Mouse (Mus musculus) heart, adult 2 months (tissue): ENCODE measurements around the gene Tlr5. TPM values are rescaled to one million over a fixed set of nuclear protein-coding genes. Genes with fewer than 3 reads are reported as not detected.

Experiments
- DNase-seq, 2 experiments: peaks; one replicate each; pipeline ENCODE4 v3.0.0; 2021
- H3K27ac ChIP-seq: fragments of 200-600 bp; 2 replicates; pipeline ENCODE4 v1.8.1; 2022
- H3K27me3 ChIP-seq: fragments of 200-500 bp; 2 replicates; pipeline ENCODE4 v1.6.1; 2012; ENCODE audit warnings: mild to moderate bottlenecking, low read length, inconsistent platforms, mixed read lengths; ENCODE audit not compliant: control insufficient read depth, insufficient read depth
- H3K36me3 ChIP-seq: fragments of 200-500 bp; 2 replicates; pipeline ENCODE4 v1.6.1; 2012; ENCODE audit warnings: low read length, inconsistent platforms; ENCODE audit not compliant: control insufficient read depth, insufficient read depth
- H3K4me1 ChIP-seq: fragments of 200-500 bp; 2 replicates; pipeline ENCODE4 v1.6.1; 2011; ENCODE audit warnings: low read length; ENCODE audit not compliant: control insufficient read depth, insufficient read depth
- H3K4me3 ChIP-seq: fragments of 200-600 bp; 2 replicates; pipeline ENCODE4 v1.8.1; 2022
- H3K79me2 ChIP-seq: fragments of 200-500 bp; replicated peaks from 2 replicates; pipeline ENCODE4 v1.6.1; 2012; ENCODE audit warnings: mild to moderate bottlenecking, inconsistent platforms, low read length, moderate library complexity, mixed read lengths; ENCODE audit not compliant: control insufficient read depth, insufficient read depth
- H3K9ac ChIP-seq: fragments of 200-500 bp; 2 replicates; pipeline ENCODE4 v1.6.1; 2012; ENCODE audit warnings: low read depth, mild to moderate bottlenecking, control low read depth, inconsistent platforms, low read length, mixed read lengths
- CTCF ChIP-seq: fragments of 200-600 bp; IDR thresholded peaks from 2 replicates; pipeline ENCODE4 v1.8.1; 2022; ENCODE audit warnings: antibody characterized with exemption, mild to moderate bottlenecking, moderate library complexity
- EP300 ChIP-seq: fragments of 200-500 bp; IDR thresholded peaks from 2 replicates; pipeline ENCODE4 v1.6.1; 2011; ENCODE audit warnings: low read depth, low read length, control low read depth; ENCODE audit not compliant: insufficient read depth
- POLR2A ChIP-seq: fragments of 200-500 bp; IDR thresholded peaks from 2 replicates; pipeline ENCODE4 v1.6.1; 2011; ENCODE audit warnings: mild to moderate bottlenecking, low read depth, low read length, control low read depth; ENCODE audit not compliant: insufficient read depth
- WGBS: fragments of 180-500 bp; shearing (Covaris S2); methylation state at CpG from one replicate; pipeline ENCODE4 v1.1.7; 2018; 5-methylcytosine and 5-hydroxymethylcytosine counted together
- intact Hi-C: fragments of 180-260 bp; cut with DNase I; formaldehyde crosslinking; loops from one replicate; pipeline ENCODE4 v1.15.1; 2025
- polyA plus RNA-seq: library from polyadenylated mRNA; depleted of rRNA; stranded (reverse); fragments of >200 nt; gene quantifications from 2 replicates; pipeline ENCODE4 v1.2.3, GENCODE M21; 2012
- total RNA-seq, 2 experiments: library from RNA; stranded (reverse); gene quantifications; 2 replicates each; pipeline ENCODE4 v1.2.3; 2021

Tlr5 gene
- total and polyA plus RNA-seq, 3 experiments: 1.1 to 1.7 (median 1.2) TPM

DNA sequence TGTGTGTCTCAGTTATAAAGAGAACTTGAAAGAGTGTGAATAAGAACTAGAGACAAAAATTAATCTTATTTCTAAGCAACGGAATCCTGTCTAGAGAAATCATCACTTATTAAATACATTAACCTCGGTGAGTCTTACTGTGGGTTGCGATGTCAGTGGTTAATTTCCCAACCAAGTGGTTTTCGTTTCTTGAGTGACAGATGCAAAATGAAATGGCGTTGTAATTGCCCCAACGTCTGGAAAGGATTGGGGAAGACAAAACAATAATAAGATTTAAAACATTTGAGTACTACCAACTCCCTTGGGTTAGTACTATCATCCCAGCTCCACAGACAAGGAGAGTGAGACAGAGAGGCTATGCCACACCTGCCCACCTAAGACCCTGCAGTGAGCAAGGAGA is 9.0 kb upstream of the Tlr5 start:
- H3K27me3 ChIP-seq: no peaks in the 10 kb centered on the region
- no peaks in the 10 kb centered on the region for H3K4me1 ChIP-seq
- H3K27ac ChIP-seq: no peak overlapping the region
- H3K36me3 ChIP-seq: no peaks in the 10 kb centered on the region
- intact Hi-C loops: no loop called here
- no peak overlapping the region for H3K9ac ChIP-seq
- WGBS: 84% methylated on average over 6 of the region's 6 CpGs
- no peak for TF ChIP-seq CTCF
- no peak for TF ChIP-seq POLR2A
- TF ChIP-seq EP300: no peak
- no peak for DNase-seq
- H3K79me2 ChIP-seq: no peaks in the 10 kb centered on the region
- no peak overlapping the region for H3K4me3 ChIP-seq

DNA sequence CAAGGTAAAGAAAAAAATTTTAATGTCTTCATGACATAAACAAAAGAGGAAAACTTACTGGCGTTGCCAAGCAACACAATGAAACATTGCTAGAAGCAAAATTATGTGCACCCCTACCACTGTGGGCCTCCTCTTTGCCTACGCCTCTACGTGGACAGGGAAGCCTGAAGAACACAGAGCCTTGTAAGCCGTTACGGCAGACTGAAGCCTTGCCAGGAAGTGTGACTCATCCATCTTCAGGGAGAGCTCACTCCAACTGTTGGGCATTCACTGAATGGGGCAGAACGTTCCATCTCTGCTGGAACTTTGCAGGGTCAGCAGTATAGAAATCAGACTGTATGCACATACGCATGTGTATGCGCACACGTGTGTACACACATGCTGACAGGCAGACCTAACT is 3.3 kb upstream of the Tlr5 start:
- Histone ChIP-seq H3K36me3 (no peaks in the 10 kb centered on the region), H3K27me3 (0 out of 2 replicates have a peak, but pooled peaks cover 1% of the 10 kb centered on the region), H3K27ac (no peak overlapping the region), H3K9ac (no peak overlapping the region), H3K79me2 (no peaks in the 10 kb centered on the region), H3K4me3 (no peak overlapping the region), H3K4me1 (peaks cover 8% of the 10 kb centered on the region)
- intact Hi-C loops: no loop called here
- TF ChIP-seq CTCF (no peak), POLR2A (no peak), EP300 (no peak)
- peak; percentile 44 to 68 for DNase-seq
- WGBS: 41% methylated on average over 9 of the region's 9 CpGs

DNA sequence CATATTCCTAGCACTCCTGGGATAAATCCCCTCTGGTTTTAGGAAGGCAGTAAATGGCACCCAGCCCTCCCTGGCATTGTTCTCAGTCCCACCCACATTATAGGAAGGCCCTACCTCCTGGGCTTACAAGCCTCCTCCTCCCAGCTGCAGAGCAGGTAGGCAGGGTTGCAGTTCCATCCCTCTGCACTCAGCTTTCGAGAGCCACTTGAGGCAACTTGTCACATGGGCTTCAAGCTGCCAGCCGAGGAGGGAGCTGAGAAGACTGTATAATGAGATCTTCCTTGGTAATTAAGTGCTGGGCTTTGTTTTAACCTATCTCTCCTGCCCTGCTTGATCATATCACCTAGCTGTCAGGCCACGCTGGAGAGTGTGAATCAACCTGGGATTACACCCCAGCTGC is 1.4 kb upstream of the Tlr5 start:
- DNase-seq: no peak
- intact Hi-C loops: no loop called here
- Histone ChIP-seq H3K9ac (no peak overlapping the region), H3K4me3 (no peak overlapping the region), H3K27me3 (0 out of 2 replicates have a peak, but pooled peaks cover 1% of the 10 kb centered on the region), H3K36me3 (no peaks in the 10 kb centered on the region), H3K79me2 (no peaks in the 10 kb centered on the region), H3K4me1 (peaks cover 8% of the 10 kb centered on the region), H3K27ac (no peak overlapping the region)
- WGBS: 61% methylated on average over 3 of the region's 3 CpGs
- TF ChIP-seq POLR2A: no peak
- TF ChIP-seq CTCF: no peak
- TF ChIP-seq EP300: no peak

DNA sequence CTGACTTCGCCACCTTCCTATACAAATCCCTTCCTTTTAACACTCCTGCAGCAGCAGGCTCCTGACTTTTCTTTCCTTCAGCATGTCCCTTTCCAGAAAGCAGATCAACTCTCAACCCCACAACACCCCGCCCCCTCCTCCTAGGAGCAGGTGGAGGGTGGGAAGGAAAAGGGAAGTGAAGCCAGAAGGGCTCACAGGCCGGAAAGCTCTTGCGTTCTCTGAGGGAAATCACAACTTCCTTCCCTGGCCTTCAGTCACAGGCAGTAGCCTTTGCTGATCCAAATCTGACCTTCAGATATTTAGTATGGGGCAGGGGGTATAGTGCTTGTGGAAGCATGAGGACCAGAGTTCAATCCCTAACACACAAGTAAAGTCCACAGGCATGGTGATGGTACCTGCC is 921 bp upstream of the Tlr5 start:
- no peak overlapping the region for H3K9ac ChIP-seq
- no peaks in the 10 kb centered on the region for H3K36me3 ChIP-seq
- DNase-seq: peak; percentile 26 to 51
- TF ChIP-seq CTCF: no peak
- no peak for TF ChIP-seq POLR2A
- TF ChIP-seq EP300: no peak
- H3K79me2 ChIP-seq: no peaks in the 10 kb centered on the region
- H3K27ac ChIP-seq: no peak overlapping the region
- no peak overlapping the region for H3K4me3 ChIP-seq
- intact Hi-C loops: no loop called here
- H3K4me1 ChIP-seq: peaks cover 8% of the 10 kb centered on the region
- 56% methylated on average over 4 of the region's 4 CpGs for WGBS
- 0 out of 2 replicates have a peak, but pooled peaks cover 1% of the 10 kb centered on the region for H3K27me3 ChIP-seq

GRCm38 (mm10) chr1:182955047-182955620 is 546 bp downstream of the Tlr5 start:
- no peak for TF ChIP-seq EP300
- TF ChIP-seq CTCF: no peak
- no peak for TF ChIP-seq POLR2A
- 21% methylated on average over 15 of the region's 15 CpGs for WGBS
- no peaks in the 10 kb centered on the region for H3K79me2 ChIP-seq
- H3K9ac ChIP-seq: peak overlapping the region; percentile 43
- intact Hi-C loops: loop anchor here (5.0 kb wide), 1 partner anchor 163 kb away; no protein-coding TSS in a partner anchor
- H3K27ac ChIP-seq: no peak overlapping the region; the same call in 1 of the 2 replicates
- peaks cover 8% of the 10 kb centered on the region for H3K4me1 ChIP-seq
- H3K27me3 ChIP-seq: 0 out of 2 replicates have a peak, but pooled peaks cover 1% of the 10 kb centered on the region
- no peaks in the 10 kb centered on the region for H3K36me3 ChIP-seq
- DNase-seq: no peak
- peak overlapping the region; percentile 50 for H3K4me3 ChIP-seq

GRCm38 (mm10) chr1:182956186-182956960 is 1.8 kb downstream of the Tlr5 start:
- DNase-seq: no peak
- no peak overlapping the region for H3K27ac ChIP-seq
- no peaks in the 10 kb centered on the region for H3K36me3 ChIP-seq
- H3K27me3 ChIP-seq: 0 out of 2 replicates have a peak, but pooled peaks cover 1% of the 10 kb centered on the region
- no peaks in the 10 kb centered on the region for H3K79me2 ChIP-seq
- intact Hi-C loops: loop anchor here (5.0 kb wide), 1 partner anchor 164 kb away; no protein-coding TSS in a partner anchor
- TF ChIP-seq EP300: no peak
- no peak for TF ChIP-seq POLR2A
- TF ChIP-seq CTCF: no peak
- H3K4me1 ChIP-seq: peaks cover 8% of the 10 kb centered on the region
- no peak overlapping the region for H3K9ac ChIP-seq
- 68% methylated on average over 12 of the region's 12 CpGs for WGBS
- H3K4me3 ChIP-seq: no peak overlapping the region
